Mouse (Mus musculus) myocyte (in vitro differentiated cells): Measurements from ENCODE around the gene Vav2.

ENCODE experiments used
- MAX ChIP-seq: IDR thresholded peaks from one replicate; pipeline ENCODE4 v1.6.1; 2011; ENCODE audit warnings: low read depth, mild to moderate bottlenecking, control low read depth
- POLR2A ChIP-seq: IDR thresholded peaks from one replicate; pipeline ENCODE4 v1.6.1; 2011; ENCODE audit warnings: low read depth, mild to moderate bottlenecking, control low read depth, moderate library complexity; ENCODE audit not compliant: insufficient read length

DNA sequence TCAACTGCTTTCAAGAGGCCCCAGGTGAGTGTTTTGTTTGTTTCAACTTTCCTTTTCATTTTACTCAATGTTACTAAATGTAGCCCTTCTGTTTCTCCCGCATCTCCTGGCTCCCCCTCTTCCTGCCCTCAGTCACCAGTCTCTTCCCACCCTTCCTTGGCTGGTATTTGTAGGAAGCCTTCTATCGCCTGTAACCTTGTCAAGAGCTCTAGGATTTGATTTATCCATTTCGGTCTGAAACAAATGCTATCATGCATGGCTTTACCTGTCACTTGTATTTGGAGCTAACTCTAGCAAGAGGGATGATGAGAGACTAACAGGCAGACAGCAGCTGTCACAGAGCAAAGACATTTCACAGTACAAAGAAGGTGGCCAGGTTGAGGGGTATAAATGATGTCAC, 18.6 kb downstream of the Vav2 start:
- TF ChIP-seq MAX (no peak), POLR2A (no peak)
